Mouse (Mus musculus): Measurements from ENCODE around the gene Pgap3.
A peak's percentile ranks its signal among the peaks of the same experiment; 100 is the strongest.

Pgap3 gene

GRCm38 (mm10) chr11:98380106-98380505 lies 20.2 kb downstream of the Pgap3 start:
- no peak for DNase-seq

- no peak for DNase-seq
Measured at GRCm38 (mm10) chr11:98379379-98379778, 20.9 kb downstream of the Pgap3 start.

GRCm38 (mm10) chr11:98377787-98378186 lies 22.5 kb downstream of the Pgap3 start:
- no peak for DNase-seq

- DNase-seq, result no peak
Measured at GRCm38 (mm10) chr11:98376756-98377155, 23.5 kb downstream of the Pgap3 start.

- no peak for DNase-seq
Measured at GRCm38 (mm10) chr11:98374266-98374665, 26.0 kb downstream of the Pgap3 start.

- no peak for DNase-seq
Measured at GRCm38 (mm10) chr11:98373244-98373643, 27.0 kb downstream of the Pgap3 start.

GRCm38 (mm10) chr11:98372406-98372805 lies 27.9 kb downstream of the Pgap3 start:
- DNase-seq, result peak; percentile 65

GRCm38 (mm10) chr11:98371556-98372240 lies 28.6 kb downstream of the Pgap3 start:
- peak; percentile 48 for DNase-seq

- no peak for DNase-seq
Measured at GRCm38 (mm10) chr11:98370588-98370987, 29.7 kb downstream of the Pgap3 start.

GRCm38 (mm10) chr11:98369337-98369736 lies 31.0 kb downstream of the Pgap3 start:
- no peak for DNase-seq

- DNase-seq, result no peak
Measured at GRCm38 (mm10) chr11:98367863-98368186, 32.5 kb downstream of the Pgap3 start.

GRCm38 (mm10) chr11:98367171-98367862 lies 33.0 kb downstream of the Pgap3 start:
- DNase-seq, result no peak

GRCm38 (mm10) chr11:98366290-98366689 lies 34.0 kb downstream of the Pgap3 start:
- DNase-seq, result no peak

- DNase-seq, result no peak
Measured at GRCm38 (mm10) chr11:98364410-98364809, 35.9 kb downstream of the Pgap3 start.

GRCm38 (mm10) chr11:98363817-98364216 lies 36.5 kb downstream of the Pgap3 start:
- DNase-seq, result no peak

- DNase-seq, result no peak
Measured at GRCm38 (mm10) chr11:98360866-98361521, 39.3 kb downstream of the Pgap3 start.

GRCm38 (mm10) chr11:98358161-98359083 lies 41.9 kb downstream of the Pgap3 start, which contains the start of gene Stard3:
Gene Stard3 (plus strand): TSS chr11:98358368.
- DNase-seq, result peak; percentile 87

- no peak for DNase-seq
Measured at GRCm38 (mm10) chr11:98357396-98358160, 42.7 kb downstream of the Pgap3 start.

GRCm38 (mm10) chr11:98356625-98357394 lies 43.5 kb downstream of the Pgap3 start:
- DNase-seq, result no peak

GRCm38 (mm10) chr11:98355732-98356299 lies 44.5 kb downstream of the Pgap3 start:
- DNase-seq, result no peak

GRCm38 (mm10) chr11:98354445-98354844 lies 45.8 kb downstream of the Pgap3 start:
- DNase-seq, result no peak

Data from right cerebral cortex, postnatal 4 days (tissue).